Mouse (Mus musculus) lung, postnatal 0 days (tissue): ENCODE data around the gene Kif3c.

Source experiments
- CTCF ChIP-seq: IDR thresholded peaks from 2 replicates; pipeline ENCODE4 v1.5.1; 2016; ENCODE audit warnings: antibody characterized with exemption, mild to moderate bottlenecking
- EP300 ChIP-seq: IDR thresholded peaks from 2 replicates; pipeline ENCODE4 v1.6.1; 2016; ENCODE audit warnings: antibody characterized with exemption, mild to moderate bottlenecking, control low read depth

GRCm38 (mm10) chr12:3391276-3391675 is 26.3 kb downstream of the Kif3c start:
- TF ChIP-seq CTCF, result no peak
- no peak for TF ChIP-seq EP300
